Mouse (Mus musculus) gastrocnemius, postnatal 10 days (tissue): Measurements from ENCODE around the gene Sema4a. TPM values are rescaled to one million over a fixed set of nuclear protein-coding genes. Genes with fewer than 3 reads are reported as not detected.
A peak's percentile ranks its signal among the peaks of the same experiment; 100 is the strongest.

Experiments
- DNase-seq: peaks from one replicate; pipeline ENCODE4 v3.0.0; 2021; ENCODE audit warnings: mixed read lengths
- long read RNA-seq, 2 experiments: library from polyadenylated mRNA; stranded (forward); transcript quantifications; one replicate each; pipeline ENCODE4 v2.0.0; 2021
- total RNA-seq, 2 experiments: library from RNA; stranded (reverse); gene quantifications; 2 replicates each; pipeline ENCODE4 v1.2.3; 2021

Sema4a gene
- 1 to 10 TPM; 2.3 to 3.7 TPM for total RNA-seq
- long read RNA-seq, experiment 1, partial matches to known transcripts = 0 of 2 reads
- long read RNA-seq, experiment 1, other reads (novel, unspliced or antisense) = 0 of 2 reads
- long read RNA-seq, experiment 2, partial matches to known transcripts = 2 of 2 reads
- long read RNA-seq, experiment 2, other reads (novel, unspliced or antisense) = 0 of 2 reads

GRCm38 (mm10) chr3:88460983-88461696 lies at the start of gene Sema4a:
Gene Sema4a (minus strand): TSS chr3:88461182.
- no peak for DNase-seq

DNA sequence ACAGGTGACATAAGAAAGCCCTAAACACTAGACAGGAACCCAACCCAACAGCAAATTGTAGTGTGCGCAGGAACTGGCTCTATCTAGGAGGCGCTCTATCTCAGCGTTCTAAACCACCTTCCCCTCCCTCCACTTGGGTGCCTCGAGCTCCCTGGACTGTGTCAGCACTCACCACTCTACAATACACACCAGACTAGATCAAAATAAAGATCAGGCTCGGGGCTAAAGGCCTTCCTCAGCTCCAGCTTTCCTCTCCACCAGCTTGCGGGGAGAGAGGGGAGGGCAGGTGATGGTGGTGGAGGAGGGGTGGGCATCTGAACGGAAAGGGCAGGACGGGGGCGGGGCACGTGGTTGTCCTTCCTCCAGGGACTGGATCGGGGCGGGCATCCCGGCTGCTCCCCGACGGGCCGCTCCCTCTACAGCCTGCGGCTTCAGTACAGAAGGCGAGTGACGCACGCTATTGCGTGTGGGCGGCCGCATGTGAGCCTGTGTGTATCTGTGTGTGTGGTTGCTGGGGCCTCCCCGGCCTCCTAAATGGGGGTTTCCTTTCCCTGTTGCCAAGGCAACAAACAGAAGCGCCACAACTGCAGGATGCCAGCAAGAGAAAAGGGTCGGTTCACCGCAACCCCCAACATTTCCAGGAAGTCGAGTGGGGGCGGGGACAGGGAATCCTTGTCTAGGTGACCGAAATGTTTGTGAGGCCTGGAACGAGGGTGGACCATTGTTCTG lies 48.9 kb upstream of the Sema4a start, which contains the start of gene Lmna:
Gene Lmna, minus strand, starts transcription at position 265 of the 729 bp plus-strand sequence.
- peak; percentile 91 for DNase-seq

DNA sequence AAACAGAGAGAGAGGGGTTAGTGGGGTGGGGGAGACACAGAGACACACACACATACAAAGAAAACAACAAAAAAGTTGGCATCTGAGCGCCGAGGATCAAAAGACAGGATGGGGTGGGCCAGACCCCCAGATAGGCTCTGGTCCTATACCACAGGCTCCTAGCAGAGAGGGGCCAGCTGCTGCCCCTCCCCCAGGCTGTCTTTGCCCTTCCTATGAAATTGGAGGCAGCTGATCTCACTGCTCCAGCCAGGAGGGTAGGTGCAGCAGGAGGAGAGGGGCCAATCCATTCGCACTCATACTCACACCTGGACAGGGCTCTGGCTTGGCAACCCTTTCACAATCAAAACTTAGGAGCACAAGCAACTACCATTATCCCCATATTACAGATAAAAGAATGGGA lies 48.3 kb upstream of the Sema4a start:
- no peak for DNase-seq

DNA sequence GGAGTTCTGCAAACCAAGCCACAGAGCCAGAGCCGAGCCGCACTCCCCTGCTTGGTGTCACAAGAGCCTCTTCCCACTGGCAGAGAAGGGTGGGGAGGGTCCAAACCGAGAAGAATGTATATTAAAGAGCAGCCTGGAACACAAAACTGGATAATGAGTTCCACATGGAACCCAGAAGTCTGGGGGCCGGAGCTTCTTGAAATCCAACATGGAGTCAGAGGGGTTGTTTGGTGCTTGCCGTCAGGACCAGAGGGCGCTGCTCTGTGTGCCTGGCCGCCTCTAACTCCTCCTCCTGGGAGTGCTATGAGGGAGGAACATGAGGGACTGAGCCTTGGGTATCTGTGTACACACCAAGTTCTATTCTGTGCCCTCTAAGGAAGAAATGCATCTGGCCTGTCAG lies 44.8 kb upstream of the Sema4a start:
- DNase-seq = no peak

DNA sequence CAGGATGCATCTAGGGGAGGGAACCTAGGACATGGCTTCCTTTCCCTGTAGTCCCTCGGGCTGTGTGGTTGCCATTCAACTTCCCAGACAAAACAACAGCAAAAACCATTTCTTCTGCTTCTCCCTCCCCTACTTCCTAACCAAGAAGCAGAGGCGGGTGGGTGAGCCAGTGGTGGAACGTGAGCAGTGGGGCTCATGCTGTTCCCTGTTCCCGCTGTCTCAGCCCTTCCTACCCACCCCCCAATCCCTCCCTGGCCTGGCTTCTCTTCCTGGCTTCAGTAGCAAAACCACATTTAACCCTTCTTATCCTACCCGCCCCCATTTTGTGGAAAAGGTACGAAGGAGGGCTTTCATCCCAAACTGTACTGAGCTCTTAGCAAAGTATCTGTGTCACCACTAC lies 44.1 kb upstream of the Sema4a start:
- no peak for DNase-seq

DNA sequence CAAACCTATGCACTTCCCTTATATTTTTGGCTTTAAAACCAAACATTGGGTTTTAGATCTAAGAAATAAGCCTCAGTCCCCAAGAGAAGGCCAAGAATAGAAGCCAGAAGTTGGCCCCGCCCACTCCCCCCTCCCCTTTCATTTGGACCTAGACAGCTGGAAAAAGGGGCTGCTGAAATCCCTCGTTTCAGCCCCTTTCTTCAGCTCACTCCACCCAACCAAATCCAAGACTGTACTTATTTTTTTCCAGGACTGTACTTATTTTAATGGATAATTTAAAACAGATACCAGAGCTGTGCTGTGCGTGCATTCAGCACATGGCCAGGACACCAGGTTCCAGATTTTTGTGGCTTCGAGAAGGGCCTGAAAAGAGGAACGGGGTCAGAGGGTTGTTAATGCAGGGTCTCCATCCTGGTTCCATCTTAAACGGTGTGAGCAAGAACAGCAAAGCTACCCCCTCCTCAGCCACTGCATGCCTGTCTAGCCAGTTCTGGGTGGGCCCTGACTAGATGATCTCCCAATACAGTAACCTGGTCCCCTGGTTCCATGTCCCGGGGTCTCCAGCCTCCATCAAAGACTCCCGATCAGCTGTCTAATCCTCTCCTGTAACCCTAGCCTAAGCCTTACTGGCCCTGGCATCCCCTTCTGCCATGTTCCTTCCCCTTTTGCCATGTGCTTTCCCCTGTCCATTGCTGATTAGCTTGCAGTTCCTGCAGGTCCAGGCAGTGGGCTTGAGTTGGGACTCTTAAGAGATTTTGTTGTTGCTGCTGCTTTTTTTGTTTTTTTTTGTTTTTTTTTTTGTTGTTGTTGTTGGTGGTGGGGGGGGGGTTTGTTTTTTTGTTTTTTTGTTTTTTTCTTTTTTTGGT lies 43.1 kb upstream of the Sema4a start:
- no peak for DNase-seq

DNA sequence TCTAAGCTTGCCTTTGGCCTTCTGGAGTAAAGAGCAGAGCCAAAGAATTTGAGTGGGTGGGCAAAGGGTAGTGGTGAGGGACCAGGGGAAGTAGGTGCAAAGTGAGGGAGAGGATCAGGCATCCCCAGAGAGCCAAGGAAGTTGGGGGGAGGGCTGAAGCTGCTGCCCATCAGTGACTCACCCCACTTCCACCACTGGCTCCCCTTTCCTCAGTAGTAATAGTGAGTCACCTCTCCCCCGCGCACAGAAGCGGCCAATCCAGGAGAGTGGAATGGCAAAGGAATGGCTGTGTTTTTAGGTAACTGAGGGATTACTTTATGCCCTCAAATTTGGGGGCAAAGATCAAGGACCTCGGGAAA lies 42.5 kb upstream of the Sema4a start:
- DNase-seq = no peak

- DNase-seq = peak; percentile 93
These were observed 41.9 kb upstream of the Sema4a start for GRCm38 (mm10) chr3:88502641-88503504.

DNA sequence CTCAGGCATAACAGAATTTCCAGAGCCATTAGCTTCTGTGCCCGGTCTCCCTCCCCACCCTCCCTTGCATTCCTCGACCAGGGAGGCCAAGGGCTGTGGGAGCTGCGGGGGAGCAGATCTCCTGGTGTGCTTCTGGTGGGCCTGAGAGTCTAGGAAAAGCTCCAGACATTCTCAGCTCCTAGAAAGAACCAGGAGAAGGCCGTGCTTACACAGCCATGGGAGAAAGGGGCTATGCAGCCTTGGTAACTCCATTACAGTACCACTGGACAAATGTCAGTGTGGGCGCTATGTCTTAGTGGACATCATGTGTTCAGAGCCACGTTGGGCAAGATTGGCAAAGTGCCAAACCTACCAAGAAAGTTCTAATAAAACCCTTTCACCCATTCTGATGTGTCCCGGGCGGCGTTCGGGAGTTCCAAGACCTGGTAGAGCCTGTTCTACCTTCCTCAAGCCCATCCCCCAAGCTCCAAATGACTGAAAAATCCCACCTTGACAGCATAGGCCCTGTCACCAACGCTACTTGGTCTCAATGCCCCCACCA lies 41.1 kb upstream of the Sema4a start:
- DNase-seq = no peak

- no peak for DNase-seq
These were observed 40.5 kb upstream of the Sema4a start for GRCm38 (mm10) chr3:88501366-88502030.

- peak; percentile 4 for DNase-seq
These were observed 39.8 kb upstream of the Sema4a start for GRCm38 (mm10) chr3:88500655-88501365.

DNA sequence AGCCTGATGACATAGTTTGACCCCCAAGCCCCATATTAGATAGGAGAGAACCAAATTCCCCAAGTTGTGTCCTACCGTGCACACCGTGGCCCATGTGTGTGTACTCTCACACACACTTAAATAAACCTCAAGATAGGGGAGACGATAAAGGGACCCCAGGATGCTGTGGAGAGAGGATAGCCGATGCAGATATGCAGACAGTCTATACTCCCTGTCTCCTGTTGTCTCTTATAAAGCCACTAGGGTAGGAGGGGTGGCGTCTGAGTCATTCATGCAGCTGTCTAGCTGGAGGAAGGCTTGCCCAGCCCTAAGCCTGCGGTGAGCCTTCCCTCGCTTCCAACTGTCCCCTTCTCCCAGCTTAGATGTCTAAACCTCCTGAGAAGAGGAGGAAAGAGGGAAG lies 39.1 kb upstream of the Sema4a start:
- DNase-seq = peak; percentile 15

- DNase-seq = no peak
These were observed 38.6 kb upstream of the Sema4a start for GRCm38 (mm10) chr3:88499580-88499979.

GRCm38 (mm10) chr3:88495741-88496415 lies 34.9 kb upstream of the Sema4a start:
- peak; percentile 21 for DNase-seq

DNA sequence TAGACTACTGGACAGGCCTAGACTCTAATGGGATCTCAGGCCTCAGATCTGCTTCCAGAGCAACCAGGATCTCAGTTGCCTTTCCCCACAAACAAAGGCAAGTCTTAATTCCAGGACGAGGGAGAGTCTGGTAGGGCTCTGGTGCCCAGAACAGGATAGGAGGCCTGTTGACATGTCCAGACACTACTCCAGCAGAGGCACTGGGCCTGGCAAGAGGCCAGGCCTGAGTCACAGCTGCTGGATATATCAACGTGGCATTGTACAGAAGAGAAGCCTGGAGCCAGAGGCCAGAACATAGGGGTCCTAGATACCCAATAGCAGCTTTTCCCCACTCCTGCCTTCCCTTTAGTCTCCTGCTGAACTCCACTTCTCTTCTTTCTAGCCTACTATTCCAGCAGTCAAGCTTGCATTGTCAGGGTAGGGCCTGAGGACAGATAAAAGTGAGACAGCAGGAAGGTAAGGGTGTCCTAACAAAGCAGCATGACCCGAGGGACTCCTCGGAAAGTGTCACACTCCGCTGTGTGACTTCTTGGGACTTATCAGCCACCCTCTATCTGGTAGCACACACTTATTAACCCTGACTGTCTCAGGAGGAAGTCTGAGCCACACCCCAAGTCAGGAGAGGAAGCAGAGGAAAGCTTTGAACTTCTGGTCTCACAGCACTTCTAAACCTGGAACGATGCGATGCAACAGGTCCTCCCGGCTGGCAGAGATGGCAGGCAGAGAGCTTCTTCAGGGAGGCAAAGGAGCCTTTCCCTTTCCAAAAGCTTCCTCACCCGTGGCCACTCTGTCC lies 34.0 kb upstream of the Sema4a start:
- peak; percentile 61 for DNase-seq

GRCm38 (mm10) chr3:88493706-88494582 lies 33.0 kb upstream of the Sema4a start:
- peak; percentile 11 for DNase-seq

DNA sequence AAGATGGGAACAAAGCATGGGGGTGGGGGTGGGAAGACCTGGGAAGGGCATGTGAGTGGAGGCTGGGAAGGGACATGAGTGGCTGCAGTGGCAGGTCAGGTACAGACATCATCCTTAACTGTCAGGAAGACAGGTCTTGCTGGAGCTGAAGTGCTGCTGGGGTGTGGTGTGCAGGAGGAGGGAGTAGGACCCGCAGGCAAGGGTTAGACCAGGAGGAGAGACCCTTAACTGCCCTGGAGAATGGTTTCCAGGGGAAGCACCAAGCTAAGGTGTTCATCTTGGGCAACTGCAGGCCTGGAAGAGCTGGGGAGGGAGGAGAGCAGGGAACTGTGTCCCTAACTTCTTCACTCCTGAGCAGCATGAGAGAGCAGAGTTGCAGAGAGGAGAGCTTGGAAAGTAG lies 26.4 kb upstream of the Sema4a start:
- no peak for DNase-seq
